Mouse (Mus musculus): ENCODE data around the gene Plcd1. TPM values are rescaled to one million over a fixed set of nuclear protein-coding genes. Genes with fewer than 3 reads are reported as not detected.

The Plcd1 gene
- polyA plus RNA-seq (2012; rRNA removed) = 1.1 and 1.4 TPM in 2 replicates

DNA sequence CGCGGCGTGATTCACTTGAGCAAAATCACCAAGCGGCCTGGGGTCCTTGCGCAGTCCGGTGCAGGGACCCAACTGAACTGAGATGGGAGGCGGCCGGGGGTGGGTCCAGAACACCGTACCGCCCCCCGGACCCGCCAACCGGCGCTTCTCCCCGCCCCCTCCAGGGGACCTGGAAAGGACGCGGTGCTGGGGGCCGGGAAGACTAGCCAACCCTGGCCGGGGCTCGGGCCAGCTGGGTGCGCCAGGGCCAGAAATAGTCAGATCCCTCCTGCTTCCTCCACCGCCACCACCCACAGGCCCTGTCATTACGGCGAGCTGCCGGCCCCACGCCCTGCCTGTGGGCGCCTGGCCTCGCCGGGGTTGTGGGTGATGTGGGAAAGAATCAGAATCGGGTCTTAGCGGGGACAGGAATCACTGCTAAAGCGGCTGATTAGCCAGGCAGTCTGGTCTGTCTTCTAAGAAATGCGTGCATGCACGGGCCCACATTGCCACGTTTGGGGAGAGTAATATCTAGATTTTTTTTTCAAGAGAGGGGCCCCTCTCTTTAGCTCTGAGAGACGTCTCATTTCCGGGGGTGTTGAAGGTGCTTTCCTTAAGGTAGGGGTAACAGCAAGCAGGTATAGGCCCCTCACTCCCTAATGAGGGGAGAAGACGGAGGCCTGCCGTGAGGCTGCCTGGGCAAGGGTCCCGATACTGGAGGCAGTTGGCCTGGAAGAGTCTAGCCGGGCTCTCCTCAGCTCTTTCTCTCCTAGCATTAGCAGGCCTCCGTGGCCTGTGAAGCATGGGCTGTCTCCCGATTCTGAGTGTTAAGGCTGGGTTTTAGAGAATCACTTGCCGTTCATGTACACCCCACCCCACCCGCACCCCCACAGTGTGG is at the start of gene Plcd1:
TSS of gene Plcd1 (minus strand) at position 84 of the 877 bp plus-strand sequence.

DNA sequence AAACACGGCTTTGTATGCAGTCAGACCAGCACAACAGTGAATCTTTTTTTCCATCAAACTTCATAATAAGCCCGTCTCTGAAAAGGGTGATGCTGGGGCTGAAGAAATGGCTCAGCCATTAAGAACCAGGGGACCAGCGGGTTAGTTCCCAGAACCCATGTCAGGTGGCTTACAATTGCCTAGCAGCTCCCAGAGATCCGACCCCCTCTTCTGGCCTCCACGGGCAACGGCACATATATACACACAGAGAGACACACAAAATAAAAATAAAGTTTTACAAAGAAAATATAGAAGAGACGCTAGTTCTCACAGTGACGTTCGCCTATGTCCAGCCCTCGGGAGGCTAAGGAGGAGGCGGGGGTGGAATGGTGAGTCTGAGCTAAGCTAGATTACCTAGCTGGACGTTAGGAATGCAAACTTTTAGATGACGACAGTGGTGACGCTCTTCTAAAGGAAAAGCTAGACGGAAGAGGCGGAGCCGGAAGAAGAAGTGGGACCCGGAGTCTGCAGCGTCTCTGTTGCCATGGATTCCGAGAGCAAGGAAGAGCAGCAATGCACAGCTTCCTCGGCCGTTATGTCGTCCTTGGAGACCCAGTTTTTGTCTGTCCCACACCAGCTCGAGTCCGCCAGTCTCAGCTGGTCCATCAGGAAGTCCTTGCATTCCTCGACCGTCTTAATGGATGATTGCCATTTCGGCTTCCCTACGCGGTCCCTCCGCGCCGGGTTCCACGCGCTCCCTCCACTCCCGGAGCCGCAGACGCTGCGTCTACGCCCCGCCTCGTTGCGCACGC is 8.9 kb upstream of the Plcd1 start, which contains the start of gene Dlec1:
TSS of gene Dlec1 (plus strand) at position 487 of the 791 bp plus-strand sequence.

DNA sequence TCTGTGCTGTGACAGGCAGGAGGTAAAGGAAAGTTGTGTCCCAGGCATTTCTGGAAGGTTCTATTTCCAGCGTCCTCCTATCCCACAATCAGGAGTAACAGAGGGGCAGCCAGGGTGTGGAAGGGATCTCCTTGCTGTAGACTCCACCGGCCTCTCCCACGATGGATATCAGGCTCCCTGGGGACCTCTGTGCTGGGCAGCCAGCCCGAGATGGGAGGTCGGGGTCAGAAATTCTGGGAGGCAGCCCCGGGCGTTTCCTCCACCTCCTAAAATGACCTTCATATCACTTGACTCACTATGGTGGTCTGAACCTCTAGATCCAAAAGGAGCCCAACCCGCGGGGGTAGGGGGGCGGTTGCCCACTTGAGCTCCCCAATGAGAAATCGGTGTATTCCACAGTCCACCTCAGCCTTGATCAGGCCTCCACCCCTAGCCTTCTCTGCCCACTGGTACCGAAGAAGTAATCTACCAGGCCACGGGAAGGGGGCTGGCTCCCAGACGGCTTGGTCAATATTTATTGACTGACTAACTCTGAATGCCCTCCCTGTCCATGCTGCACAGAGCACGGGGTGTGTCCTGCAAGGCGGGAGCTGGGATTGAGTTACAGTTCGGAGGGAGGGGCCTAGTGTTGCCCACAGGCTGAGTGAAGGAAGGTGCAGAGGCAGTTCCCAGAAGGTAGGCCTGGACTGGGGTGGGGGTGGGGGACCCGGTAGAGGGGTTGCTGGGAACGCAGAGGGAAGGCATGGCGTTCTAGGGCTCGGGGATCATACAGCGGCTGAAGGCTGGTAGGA is 41.0 kb downstream of the Plcd1 start, which contains the start of gene Vill:
TSS of gene Vill (plus strand) at position 625 of the 791 bp plus-strand sequence.

Other genes with a start within 250 kb of the Plcd1 start
- 4.5 and 5.6 TPM in 2 replicates for gene Ctdspl, start 167.0 kb downstream of the Plcd1 start, polyA plus RNA-seq (2012; rRNA removed)
- 17.7 and 19.6 TPM in 2 replicates for gene Vill, start 40.7 kb downstream of the Plcd1 start, polyA plus RNA-seq (2012; rRNA removed)
- 0.09 and 0.12 TPM in 2 replicates for gene Dlec1, start 9.0 kb upstream of the Plcd1 start, polyA plus RNA-seq (2012; rRNA removed)
- gene Acaa1b, start 63.6 kb upstream of the Plcd1 start, polyA plus RNA-seq (2012; rRNA removed) = 105 and 216 TPM in 2 replicates
- gene Gm47289, start 65.7 kb upstream of the Plcd1 start, polyA plus RNA-seq (2012; rRNA removed) = 0.01 TPM in 1 of 2 replicates, not detected in the other
- 0.01 and 0.02 TPM in 2 replicates for gene Slc22a13, start 115.6 kb upstream of the Plcd1 start, polyA plus RNA-seq (2012; rRNA removed)
- gene Oxsr1, start 228.9 kb upstream of the Plcd1 start, polyA plus RNA-seq (2012; rRNA removed) = 10.5 and 13.1 TPM in 2 replicates
- 63.3 and 66.0 TPM in 2 replicates for gene Acaa1a, start 246.2 kb upstream of the Plcd1 start, polyA plus RNA-seq (2012; rRNA removed)
- gene Myd88, start 247.9 kb upstream of the Plcd1 start, polyA plus RNA-seq (2012; rRNA removed) = 8.9 and 9.4 TPM in 2 replicates